Comparison of ENCODE assay signal across 1 mouse cellular context in the genomic region with DNA sequence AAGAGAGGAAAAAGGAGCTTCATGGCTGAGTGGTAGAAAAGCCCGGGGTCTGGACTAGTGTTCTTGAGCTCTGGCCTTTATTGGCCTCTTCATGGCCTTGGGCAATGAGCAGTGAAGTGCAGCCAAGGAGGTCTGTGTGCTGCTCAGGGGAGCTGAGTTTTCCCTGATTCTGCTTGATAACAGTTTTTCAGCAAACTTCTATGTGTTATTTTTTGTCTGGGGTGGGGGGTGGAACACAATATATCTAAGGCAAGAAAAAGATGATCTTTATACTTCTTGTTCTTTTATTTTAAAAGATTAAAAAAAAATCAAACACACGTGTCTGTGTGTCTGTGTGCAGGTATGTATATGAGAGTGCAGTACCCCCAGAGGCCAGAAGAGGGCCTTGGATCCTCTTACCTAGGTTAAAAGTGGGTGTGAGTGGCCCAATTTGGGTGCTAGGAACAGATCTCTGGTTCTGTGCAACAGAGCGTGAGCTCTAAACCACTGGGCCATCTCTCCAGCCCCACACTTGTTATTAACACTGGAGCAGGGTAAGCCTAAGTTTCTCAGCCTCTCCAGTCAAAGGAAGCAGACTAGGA.
TF ChIP-seq lines count a peak whose summit lies in the region.

A gene (minus strand): TSS at position 51 of the 581 bp plus-strand sequence.

TF ChIP-seq in MEL, 35 proteins besides CTCF, POLR2A, EP300 and RAD21 (continued from another document):
- no peak for TF ChIP-seq POLR2AphosphoS5 (IDR thresholded peaks at IDR 0.05; ENCODE audit: borderline replicate concordance, low read depth, low read length)
- TF ChIP-seq USF2 (IDR thresholded peaks at IDR 0.05; ENCODE audit: borderline replicate concordance in 1 of 2, insufficient read depth in 1 of 2, low read depth in 1 of 2, low read length in 2 of 2), result no peak
TF ChIP-seq in MEL: peak in this region for 0.
